Mouse (Mus musculus) CH12.LX (cell line): Measurements from ENCODE around the gene Gm49318. TPM values are rescaled to one million over a fixed set of nuclear protein-coding genes. Genes with fewer than 3 reads are reported as not detected.
A peak's percentile ranks its signal among the peaks of the same experiment; 100 is the strongest.

Experiments
- DNase-seq: peaks from one replicate; pipeline ENCODE4 v3.0.0-alpha.2; 2013; ENCODE audit errors: extremely low read depth
- H3K27ac ChIP-seq: 2 replicates; pipeline ENCODE4 v1.5.1; 2012; ENCODE audit warnings: low read depth, mild to moderate bottlenecking, control low read depth, moderate library complexity; ENCODE audit not compliant: insufficient read depth
- H3K27me3 ChIP-seq: replicated peaks from 2 replicates; pipeline ENCODE3; 2012; ENCODE audit warnings: inconsistent platforms
- H3K36me3 ChIP-seq, 2 experiments: replicated peaks in 1 of 2; 2 replicates each; pipeline versions ENCODE3 to v1.6.1; 2012; ENCODE audit warnings: inconsistent platforms in 1 of 2, low read length in 1 of 2, mild to moderate bottlenecking in 1 of 2, mixed read lengths in 1 of 2, moderate library complexity in 1 of 2; ENCODE audit not compliant: control insufficient read depth in 1 of 2, insufficient read depth in 1 of 2
- H3K4me1 ChIP-seq, 2 experiments: 2 replicates each; pipeline ENCODE4 v1.6.1; 2012; ENCODE audit warnings: inconsistent platforms in 1 of 2, moderate library complexity in 1 of 2; ENCODE audit not compliant: insufficient read depth in 2 of 2, control insufficient read depth in 1 of 2
- H3K4me2 ChIP-seq: 2 replicates; pipeline ENCODE4 v1.6.1; 2012; ENCODE audit warnings: low read depth, mild to moderate bottlenecking, control low read depth; ENCODE audit not compliant: poor library complexity, insufficient read depth, severe bottlenecking
- H3K4me3 ChIP-seq, 3 experiments: fragments of 150-350 bp in 1 of 3; sonication (generic) in 1 of 3; replicated peaks in 1 of 3; 2 replicates each; pipeline versions ENCODE3 to v1.5.1; 2011 to 2012; ENCODE audit warnings: low read depth in 2 of 3, low read length in 2 of 3, mild to moderate bottlenecking in 2 of 3, moderate library complexity in 2 of 3, control low read depth in 1 of 3, improper control_type of control experiment in 1 of 3, inconsistent platforms in 1 of 3, mixed read lengths in 1 of 3; ENCODE audit not compliant: poor library complexity in 1 of 3
- H3K79me2 ChIP-seq: replicated peaks from 2 replicates; pipeline ENCODE4 v1.6.1; 2012; ENCODE audit warnings: mild to moderate bottlenecking, moderate library complexity; ENCODE audit not compliant: control insufficient read depth, poor library complexity, insufficient read depth, severe bottlenecking; ENCODE audit errors: extremely low read depth
- H3K9ac ChIP-seq: 2 replicates; pipeline ENCODE4 v1.6.1; 2012; ENCODE audit warnings: low read depth, mild to moderate bottlenecking, control low read depth, moderate library complexity; ENCODE audit not compliant: insufficient read depth
- H3K9me3 ChIP-seq: replicated peaks from 2 replicates; pipeline ENCODE3; 2012; ENCODE audit warnings: low read length, inconsistent platforms, mixed read lengths
- CHD2 ChIP-seq: IDR thresholded peaks from 2 replicates; pipeline ENCODE4 v1.6.1; 2011; ENCODE audit warnings: low read length, improper control_type of control experiment
- E2F4 ChIP-seq: IDR thresholded peaks from 2 replicates; pipeline ENCODE4 v1.6.1; 2011; ENCODE audit warnings: low read depth, low read length, improper control_type of control experiment; ENCODE audit not compliant: insufficient replicate concordance
- ELF1 ChIP-seq: IDR thresholded peaks from 2 replicates; pipeline ENCODE4 v1.6.1; 2014; ENCODE audit warnings: low read depth, mild to moderate bottlenecking, inconsistent platforms, low read length, improper control_type of control experiment
- EP300 ChIP-seq: IDR thresholded peaks from 2 replicates; pipeline ENCODE4 v1.6.1; 2011; ENCODE audit warnings: low read length, improper control_type of control experiment
- GABPA ChIP-seq: IDR thresholded peaks from 2 replicates; pipeline ENCODE4 v1.6.1; 2012; ENCODE audit warnings: low read depth, low read length, improper control_type of control experiment, inconsistent platforms; ENCODE audit not compliant: insufficient replicate concordance
- HCFC1 ChIP-seq: IDR thresholded peaks from 2 replicates; pipeline ENCODE4 v1.6.1; 2012; ENCODE audit warnings: low read depth, mild to moderate bottlenecking, inconsistent platforms, low read length, improper control_type of control experiment
- IRF4 ChIP-seq: IDR thresholded peaks from 2 replicates; pipeline ENCODE4 v1.6.1; 2014; ENCODE audit warnings: low read depth, mild to moderate bottlenecking, inconsistent platforms, low read length, improper control_type of control experiment
- KAT2A ChIP-seq: IDR thresholded peaks from 2 replicates; pipeline ENCODE4 v1.6.1; 2012; ENCODE audit warnings: low read length, improper control_type of control experiment, inconsistent platforms; ENCODE audit not compliant: insufficient replicate concordance
- MAX ChIP-seq: IDR thresholded peaks from 2 replicates; pipeline ENCODE4 v1.6.1; 2011; ENCODE audit warnings: low read length, improper control_type of control experiment
- MEF2A ChIP-seq: IDR thresholded peaks from 2 replicates; pipeline ENCODE4 v1.6.1; 2014; ENCODE audit warnings: low read depth, mild to moderate bottlenecking, inconsistent platforms, low read length, improper control_type of control experiment, borderline replicate concordance
- MXI1 ChIP-seq: IDR thresholded peaks from 2 replicates; pipeline ENCODE4 v1.6.1; 2011; ENCODE audit warnings: mild to moderate bottlenecking, low read depth, low read length, improper control_type of control experiment
- MYC ChIP-seq: IDR thresholded peaks from 2 replicates; pipeline ENCODE4 v1.6.1; 2011; ENCODE audit warnings: low read depth, mild to moderate bottlenecking, improper control_type of control experiment, low read length
- NELFE ChIP-seq: IDR thresholded peaks from 2 replicates; pipeline ENCODE4 v1.6.1; 2011; ENCODE audit warnings: low read depth, low read length, improper control_type of control experiment
- NRF1 ChIP-seq: IDR thresholded peaks from 2 replicates; pipeline ENCODE4 v1.6.1; 2014; ENCODE audit warnings: low read depth, mild to moderate bottlenecking, inconsistent platforms, low read length, improper control_type of control experiment, moderate library complexity
- POLR2A ChIP-seq: IDR thresholded peaks from 2 replicates; pipeline ENCODE4 v1.6.1; 2011; ENCODE audit warnings: low read depth, mild to moderate bottlenecking, improper control_type of control experiment, low read length
- POLR2AphosphoS2 ChIP-seq: IDR thresholded peaks from 2 replicates; pipeline ENCODE4 v1.6.1; 2011; ENCODE audit warnings: low read depth, low read length, improper control_type of control experiment
- SIN3A ChIP-seq: IDR thresholded peaks from 2 replicates; pipeline ENCODE4 v1.6.1; 2012; ENCODE audit warnings: low read length, improper control_type of control experiment, inconsistent platforms
- SMC3 ChIP-seq: IDR thresholded peaks from 2 replicates; pipeline ENCODE4 v1.6.1; 2011; ENCODE audit warnings: low read depth, low read length, improper control_type of control experiment
- TBP ChIP-seq: conservative IDR thresholded peaks from 2 replicates; pipeline ENCODE4 v1.6.1; 2011; ENCODE audit warnings: low read depth, low read length, improper control_type of control experiment
- TCF12 ChIP-seq: IDR thresholded peaks from 2 replicates; pipeline ENCODE4 v1.6.1; 2014; ENCODE audit warnings: low read depth, mild to moderate bottlenecking, inconsistent platforms, low read length, improper control_type of control experiment
- UBTF ChIP-seq: IDR thresholded peaks from 2 replicates; pipeline ENCODE4 v1.6.1; 2012; ENCODE audit warnings: low read depth, mild to moderate bottlenecking, inconsistent platforms, low read length, improper control_type of control experiment, moderate library complexity
- USF1 ChIP-seq: IDR thresholded peaks from 2 replicates; pipeline ENCODE4 v1.6.1; 2014; ENCODE audit warnings: low read depth, mild to moderate bottlenecking, inconsistent platforms, low read length, improper control_type of control experiment
- USF2 ChIP-seq: conservative IDR thresholded peaks from 2 replicates; pipeline ENCODE4 v1.6.1; 2011; ENCODE audit warnings: low read depth, low read length, improper control_type of control experiment
- ZKSCAN1 ChIP-seq: IDR thresholded peaks from 2 replicates; pipeline ENCODE4 v1.6.1; 2012; ENCODE audit warnings: low read depth, inconsistent platforms, low read length, improper control_type of control experiment, borderline replicate concordance
- ZMIZ1 ChIP-seq: IDR thresholded peaks from 2 replicates; pipeline ENCODE4 v1.6.1; 2012; ENCODE audit warnings: low read depth, mild to moderate bottlenecking, inconsistent platforms, low read length, improper control_type of control experiment
- dilution Hi-C: fragments of 300-500 bp; cut with MboI; formaldehyde crosslinking; loops from 2 replicates; pipeline ENCODE4 v1.14.3; 2020; ENCODE audit warnings: low sequenced_read_pairs; ENCODE audit not compliant: extremely low pct_unique_long_range_greater_than_20kb, extremely low pct_ligation_motif_present
- in situ Hi-C: fragments of 300-500 bp; cut with MboI; formaldehyde crosslinking; loops from 3 replicates; pipeline ENCODE4 v1.14.3; 2019; ENCODE audit warnings: low sequenced_read_pairs, low pct_ligation_motif_present, low pct_unique_long_range_greater_than_20kb, mixed read lengths
- polyA plus RNA-seq: library from polyadenylated mRNA; unstranded; fragments of >175 nt; gene quantifications from 2 replicates; pipeline ENCODE4 v1.2.1, GENCODE M21; 2012; ENCODE audit warnings: low read depth; ENCODE audit not compliant: insufficient read length
- total RNA-seq, 2 experiments: library from RNA; depleted of rRNA; stranded (reverse); fragments of 300-350 nt in 1 of 2; fragments of >200 nt in 1 of 2; gene quantifications; 2 replicates each; pipeline ENCODE4 v1.2.3; 2012 to 2014

The Gm49318 gene
- total and polyA plus RNA-seq, 3 experiments = not detected

DNA sequence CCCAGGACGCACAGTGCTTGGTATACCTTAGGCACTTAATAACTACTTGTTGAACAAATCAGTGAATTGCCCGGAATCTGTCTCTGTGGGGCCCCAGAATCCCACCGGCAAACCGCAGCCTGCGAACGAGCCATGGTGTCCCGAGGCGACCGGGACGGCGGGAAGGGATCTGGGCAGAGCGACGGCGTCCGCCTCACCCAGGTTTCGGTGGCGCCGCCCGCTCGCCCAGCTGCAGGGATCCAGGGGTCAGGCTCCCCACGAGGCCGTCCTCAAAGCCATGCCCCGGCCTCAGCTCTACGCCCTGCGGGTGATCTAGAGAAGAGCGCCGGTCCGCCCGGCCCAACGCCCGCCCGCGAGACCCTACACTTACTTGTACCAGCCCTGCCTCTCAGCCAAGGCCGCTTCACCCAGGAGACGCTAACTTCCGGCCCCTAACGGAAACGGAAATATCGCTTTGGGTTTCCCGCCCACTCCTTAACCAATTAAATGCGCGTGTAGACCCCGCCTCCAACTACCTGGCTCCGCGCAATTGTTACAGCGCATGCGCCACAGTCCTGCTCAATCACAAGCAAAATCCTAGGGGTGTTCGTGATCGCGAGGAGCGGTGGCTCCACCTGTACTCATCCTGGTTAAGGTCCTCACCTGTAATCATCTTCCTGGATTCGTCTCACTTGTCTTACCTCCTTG lies 45.8 kb upstream of the Gm49318 start, which contains the start of gene Elof1:
Gene Elof1, minus strand, starts transcription at position 433 of the 687 bp plus-strand sequence.
- TF ChIP-seq ZKSCAN1 (no peak), MAX (peak; percentile 67; the same call in 1 of the 2 replicates), NRF1 (peak; percentile 98), IRF4 (0 out of 2 replicates have a peak, but pooled peaks have one; percentile 13), TBP (peak; percentile 89), USF2 (no peak), ELF1 (peak; percentile 86), KAT2A (peak; percentile 85; the same call in 1 of the 2 replicates), HCFC1 (peak; percentile 85), SMC3 (no peak), TCF12 (peak; percentile 82), MEF2A (peak; percentile 12; the same call in 1 of the 2 replicates), POLR2AphosphoS2 (peak; percentile 75), E2F4 (peak; percentile 97), SIN3A (peak; percentile 89), GABPA (no peak; the same call in 1 of the 2 replicates), CHD2 (peak; percentile 63; the same call in 1 of the 2 replicates), MYC (peak; percentile 63; the same call in 1 of the 2 replicates), POLR2A (peak; percentile 92), UBTF (no peak), EP300 (no peak), ZMIZ1 (peak; percentile 85), MXI1 (peak; percentile 81), USF1 (no peak), NELFE (peak; percentile 89)
- Histone ChIP-seq H3K79me2 (peaks cover 16% of the 10 kb centered on the region), H3K4me2 (peak within 1 kb of the TSS; percentile 95), H3K9me3 (peaks cover 3% of the 10 kb centered on the region), H3K36me3 (peaks cover 23 to 32% of the 10 kb centered on the region in 2 experiments), H3K27ac (no peak within 1 kb of the TSS; the same call in 1 of the 2 replicates), H3K27me3 (no peaks in the 10 kb centered on the region), H3K4me1 (peaks cover 9 to 41% of the 10 kb centered on the region in 2 experiments), H3K9ac (peak within 1 kb of the TSS; percentile 86), H3K4me3 (peak within 1 kb of the TSS; percentile 80 to 89 (median 85))
- dilution Hi-C loops (no loop called here), in situ Hi-C loops (loop anchor here (5.0 kb wide), 1 partner anchor 45 kb away; the partner anchor contains the start of genes Gm49318 and Zfp653)
- DNase-seq = peak; percentile 98
